Mouse (Mus musculus) cerebellum, adult 11-12 months (tissue): ENCODE measurements at regions not wholly inside any gene's neighbourhood (a gene's known extent, or its start where the extent isn't known, plus 50 kb on each side); places are given as distances from the start of the nearest gene placed in this dataset.

Experiments
- DNase-seq: peaks from one replicate; pipeline ENCODE4 v3.0.0; 2022

DNA sequence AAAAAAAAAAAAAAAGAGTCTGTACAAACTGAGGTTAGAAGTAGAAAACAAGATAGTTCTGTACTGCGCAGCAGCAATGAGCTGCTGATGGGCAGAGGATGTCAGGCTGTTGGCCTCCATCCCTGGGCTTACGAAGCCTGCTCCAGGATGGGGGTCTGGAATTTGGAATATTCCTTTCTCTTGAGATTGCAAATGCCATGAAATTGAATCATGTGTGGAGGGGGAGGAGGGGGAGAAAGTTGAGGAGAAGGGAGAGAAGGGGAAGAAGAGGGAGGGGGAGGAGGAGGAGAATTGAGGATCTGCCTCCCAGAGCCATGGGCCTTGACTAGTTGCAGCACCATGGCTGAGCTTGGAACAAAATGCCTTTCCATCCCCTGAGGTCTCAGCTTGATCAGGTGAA is 87.6 kb upstream of the 2610301B20Rik start:
- no peak for DNase-seq

GRCm38 (mm10) chr4:10788306-10788705 is 86.0 kb upstream of the 2610301B20Rik start:
- no peak for DNase-seq

- no peak for DNase-seq
Observed at GRCm38 (mm10) chr4:10789141-10789540, 85.2 kb upstream of the 2610301B20Rik start.

DNA sequence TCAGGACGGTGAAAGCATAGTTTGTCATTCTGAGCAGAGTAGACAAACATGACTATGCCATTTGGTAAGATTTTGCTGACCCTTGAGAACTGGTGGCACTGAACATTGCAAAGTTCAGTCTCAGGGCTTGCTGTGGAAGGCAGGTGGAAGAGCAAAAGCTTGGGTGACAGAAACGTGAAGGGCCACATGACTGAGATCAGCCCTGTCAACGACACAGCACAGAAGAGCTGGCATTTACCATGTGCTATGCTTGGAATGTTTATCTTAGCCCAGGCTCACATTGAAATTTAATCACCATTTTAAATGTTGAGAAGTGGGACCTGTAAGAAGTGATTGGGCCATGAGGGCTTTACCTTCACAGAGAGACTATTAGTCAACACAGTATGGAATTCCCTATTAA is 81.7 kb upstream of the 2610301B20Rik start:
- no peak for DNase-seq

DNA sequence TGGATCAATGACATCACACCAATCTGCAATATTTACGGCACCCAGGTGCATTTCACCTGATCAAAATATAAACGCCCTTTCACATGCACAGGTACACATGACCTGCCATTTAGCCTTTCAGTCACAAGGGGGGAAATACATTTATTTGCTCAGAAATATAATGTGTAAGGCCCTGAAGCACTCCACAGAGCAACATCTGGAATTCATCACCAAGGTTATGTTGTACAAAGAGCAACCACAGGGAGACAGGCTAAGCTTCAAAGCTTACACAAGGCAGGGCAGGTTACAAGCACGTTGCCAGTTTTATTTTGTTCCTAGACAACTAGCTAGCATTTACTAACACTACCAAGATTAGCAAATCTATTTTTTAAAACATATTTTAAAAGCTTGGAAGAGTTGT is 79.8 kb upstream of the 2610301B20Rik start:
- DNase-seq = no peak

DNA sequence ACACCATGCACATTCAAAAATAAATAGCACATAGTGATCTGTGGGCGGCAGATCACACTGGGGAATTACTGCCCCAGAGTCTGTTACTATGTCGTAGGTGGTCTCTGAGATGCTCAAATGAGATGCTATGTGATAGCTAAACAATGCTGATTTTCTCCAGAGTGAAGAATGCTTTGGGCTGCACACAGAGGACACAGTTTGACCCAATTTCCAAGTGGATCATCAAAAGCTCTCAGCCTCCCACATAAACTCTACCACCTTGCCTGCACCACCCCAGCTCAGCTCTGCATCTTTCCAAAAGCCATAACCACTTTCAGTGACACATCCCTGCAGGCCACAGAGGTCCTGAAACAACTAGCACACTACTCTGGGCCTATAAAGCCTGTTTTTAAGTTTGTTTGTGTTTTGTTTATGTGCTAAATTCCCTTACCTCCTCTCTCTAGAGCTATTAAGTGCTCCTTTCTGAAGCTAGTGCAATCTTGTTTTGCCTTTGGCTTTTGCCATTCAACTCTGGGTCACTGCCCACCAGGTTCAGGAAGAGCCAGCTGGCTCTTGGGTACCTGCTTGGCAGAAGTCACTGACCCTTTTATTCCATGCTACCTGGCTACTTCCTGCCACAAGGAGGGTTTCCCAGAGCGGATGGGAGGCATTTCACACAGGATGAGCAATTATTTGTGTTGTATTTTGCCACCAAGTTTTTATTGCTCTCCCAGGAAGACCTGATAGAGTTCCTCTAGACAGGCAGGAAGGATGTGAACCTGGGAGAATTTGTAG is 73.3 kb upstream of the 2610301B20Rik start:
- DNase-seq = peak; percentile 55

GRCm38 (mm10) chr4:10804735-10805134 is 69.6 kb upstream of the 2610301B20Rik start:
- no peak for DNase-seq

- no peak for DNase-seq
Observed at GRCm38 (mm10) chr4:10807260-10807659, 67.0 kb upstream of the 2610301B20Rik start.

- no peak for DNase-seq
Observed at GRCm38 (mm10) chr4:10812931-10813330, 61.4 kb upstream of the 2610301B20Rik start.
